Mouse (Mus musculus) left cerebral cortex, postnatal 36 days (tissue): ENCODE measurements around the gene Serpinb1b. TPM values are rescaled to one million over a fixed set of nuclear protein-coding genes. Genes with fewer than 3 reads are reported as not detected.
"Not testable (repeated sequence)": the region's sequence is repeated elsewhere in the genome, so short reads cannot be mapped to it uniquely, and the experiment has no call there.

Source experiments
- DNase-seq, 2 experiments: peaks; one replicate each; pipeline ENCODE4 v3.0.0; 2021 to 2022; ENCODE audit warnings: low spot score in 2 of 2, mixed read lengths in 1 of 2
- intact Hi-C: fragments of 180-260 bp; cut with DNase I; formaldehyde crosslinking; loops from one replicate; pipeline ENCODE4 v1.15.1; 2025
- total RNA-seq, 2 experiments: library from RNA; stranded (reverse); gene quantifications; 2 replicates each; pipeline ENCODE4 v1.2.3; 2021

The Serpinb1b gene
- total RNA-seq = 1 to 10 TPM; 1.2 TPM

DNA sequence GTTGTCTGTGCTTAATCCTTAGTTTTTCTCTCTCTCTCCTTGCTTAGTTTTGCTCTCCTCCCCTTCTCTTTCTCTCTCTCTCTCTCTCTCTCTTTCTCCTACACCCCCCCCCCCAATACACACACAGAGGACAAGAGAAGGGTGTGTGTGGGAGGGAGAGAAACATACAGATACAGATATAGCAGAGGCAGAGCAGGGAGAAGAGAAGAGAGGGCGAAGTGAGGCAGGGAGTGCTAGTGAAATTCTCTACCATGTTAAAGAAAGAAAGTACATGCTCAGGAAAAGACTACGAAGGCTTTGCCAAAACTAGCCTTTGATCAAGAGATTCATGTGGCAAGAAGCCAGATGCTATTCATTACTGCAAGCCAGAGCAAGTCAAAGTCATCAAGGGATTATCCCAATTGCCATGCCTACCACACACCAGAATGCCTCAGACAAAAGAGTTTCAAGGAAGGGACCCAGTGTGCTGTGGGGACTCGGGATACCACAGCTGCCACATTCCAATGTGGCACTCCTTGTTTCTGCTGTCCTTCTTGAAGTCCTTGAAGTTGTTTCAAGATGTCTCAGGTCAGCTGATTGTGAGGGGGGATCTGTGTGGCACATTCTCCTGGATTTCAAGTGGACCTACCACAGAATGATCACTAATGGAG is at the start of gene Serpinb1b:
Gene Serpinb1b, plus strand, starts transcription at position 520 of the 650 bp plus-strand sequence.
- intact Hi-C loops = loop anchor here (2.0 kb wide), 1 partner anchor 175 kb away; no protein-coding TSS in a partner anchor

DNA sequence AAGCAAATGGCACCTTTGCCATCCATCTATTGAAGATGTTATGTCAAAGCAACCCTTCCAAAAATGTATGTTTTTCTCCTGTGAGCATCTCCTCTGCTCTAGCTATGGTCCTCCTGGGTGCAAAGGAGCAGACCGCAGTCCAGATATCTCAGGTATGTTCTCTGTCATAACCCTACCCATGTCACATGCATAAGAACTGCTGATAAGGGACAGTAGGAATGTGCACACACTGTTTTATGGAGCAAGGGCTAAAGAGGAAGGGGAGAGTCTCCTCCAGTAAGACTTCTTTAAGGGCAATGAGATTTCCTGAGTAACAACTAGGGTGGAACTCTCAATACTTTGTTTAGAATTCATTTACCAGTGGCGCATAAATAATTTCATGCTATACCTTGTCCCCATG is 48.9 kb upstream of the Serpinb1b start:
- intact Hi-C loops, DNase-seq: not testable (repeated sequence)

More for the DNA sequence above, at the start of gene Serpinb1b:
- DNase-seq = no peak

DNA sequence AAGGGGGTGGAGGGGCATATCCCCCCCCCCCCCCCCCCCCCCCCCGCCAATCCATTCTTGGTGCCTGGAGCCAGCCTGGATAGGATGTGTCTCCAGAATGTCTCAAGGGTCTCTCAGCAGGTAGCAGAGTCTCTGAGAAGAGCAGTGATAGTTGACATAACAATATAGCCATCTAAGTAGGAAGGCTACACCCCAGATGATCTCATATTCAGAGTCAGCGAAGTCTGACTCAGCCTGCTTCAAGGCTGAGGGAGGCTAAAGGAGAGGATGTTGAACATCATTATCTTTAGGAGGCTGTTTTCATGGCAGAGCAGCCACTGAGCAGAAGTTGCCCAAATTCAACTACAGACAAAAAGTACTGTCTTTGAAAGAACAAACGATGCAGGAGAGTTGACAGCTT is 48.1 kb upstream of the Serpinb1b start:
- intact Hi-C loops = no loop called here
- no peak for DNase-seq

DNA sequence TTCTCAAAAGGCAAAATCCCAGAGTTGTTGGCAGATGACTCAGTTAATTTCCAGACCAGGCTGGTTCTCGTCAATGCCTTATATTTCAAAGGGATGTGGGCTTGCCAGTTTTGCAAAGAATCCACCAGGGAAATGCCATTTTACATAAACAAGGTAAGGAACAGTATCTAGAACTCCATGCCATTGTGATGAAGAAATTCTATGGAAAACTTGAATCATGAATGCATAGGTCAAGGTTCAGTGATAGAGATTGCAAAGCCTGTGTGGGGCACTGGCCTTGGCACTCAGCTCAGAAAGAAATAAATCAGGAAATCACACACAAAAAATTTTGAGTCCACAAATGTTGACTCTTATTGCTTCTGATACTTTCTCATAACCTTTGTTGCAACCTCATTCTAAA is 42.9 kb upstream of the Serpinb1b start:
- intact Hi-C loops = no loop called here
- DNase-seq = no peak

DNA sequence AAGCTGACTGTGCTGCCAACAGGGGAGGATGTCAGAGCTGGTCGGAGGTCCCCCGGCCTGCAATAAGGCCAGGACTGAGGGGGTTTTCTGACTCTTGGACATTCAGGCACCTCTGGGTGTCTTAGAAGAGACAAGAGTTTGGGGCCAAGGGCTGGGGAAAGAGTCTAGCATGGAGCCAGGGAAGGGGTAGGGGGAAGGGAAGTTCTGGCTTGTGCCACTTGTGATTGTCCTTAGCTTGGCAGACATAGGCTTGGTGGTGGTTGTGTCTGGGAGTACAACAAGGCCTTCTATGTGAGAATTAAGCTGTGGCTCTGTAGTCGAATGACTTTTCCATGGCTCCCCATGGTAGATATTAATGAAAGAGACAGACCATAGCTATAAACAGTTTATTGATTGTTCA is 34.8 kb upstream of the Serpinb1b start:
- DNase-seq = no peak
- intact Hi-C loops = no loop called here

DNA sequence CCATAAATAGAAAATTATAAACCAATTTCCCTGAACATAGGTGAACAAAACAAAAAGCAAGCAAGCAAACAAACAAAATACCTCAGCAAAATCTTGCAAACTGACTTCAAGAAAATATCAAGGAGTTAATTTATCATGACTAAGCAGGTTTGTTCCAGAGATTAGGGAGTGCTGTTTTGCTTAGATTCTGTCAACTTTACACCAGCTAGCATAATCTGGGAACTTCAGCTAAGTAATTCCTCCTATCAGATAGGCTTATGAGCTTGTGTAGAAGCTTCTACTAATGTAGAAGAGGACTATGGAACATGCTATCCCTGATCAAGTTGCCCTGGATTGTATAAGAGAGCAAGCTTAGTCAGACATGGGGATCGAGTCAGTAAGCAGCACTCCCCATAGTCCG is 31.1 kb upstream of the Serpinb1b start:
- intact Hi-C loops = no loop called here
- DNase-seq = no peak

DNA sequence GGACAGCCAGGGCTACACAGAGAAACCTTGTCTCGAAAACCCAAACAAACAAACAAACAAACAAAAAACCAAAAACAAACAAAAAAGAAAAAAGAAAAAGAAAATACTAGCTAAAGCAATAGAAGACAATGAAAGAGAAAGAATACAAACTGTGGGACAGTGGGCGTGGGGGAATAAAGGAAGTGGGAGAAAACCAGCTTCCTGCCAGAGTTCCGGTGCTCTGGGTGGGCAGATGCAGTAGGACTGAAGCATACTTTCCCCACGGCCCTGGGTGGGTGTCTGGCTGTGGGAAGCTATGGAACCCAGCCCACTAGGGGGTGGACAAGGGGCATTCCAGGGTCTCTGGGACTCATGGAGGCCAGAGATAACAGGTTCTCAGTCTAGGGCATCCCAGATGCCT is 30.2 kb upstream of the Serpinb1b start:
- intact Hi-C loops = no loop called here
- no peak for DNase-seq

DNA sequence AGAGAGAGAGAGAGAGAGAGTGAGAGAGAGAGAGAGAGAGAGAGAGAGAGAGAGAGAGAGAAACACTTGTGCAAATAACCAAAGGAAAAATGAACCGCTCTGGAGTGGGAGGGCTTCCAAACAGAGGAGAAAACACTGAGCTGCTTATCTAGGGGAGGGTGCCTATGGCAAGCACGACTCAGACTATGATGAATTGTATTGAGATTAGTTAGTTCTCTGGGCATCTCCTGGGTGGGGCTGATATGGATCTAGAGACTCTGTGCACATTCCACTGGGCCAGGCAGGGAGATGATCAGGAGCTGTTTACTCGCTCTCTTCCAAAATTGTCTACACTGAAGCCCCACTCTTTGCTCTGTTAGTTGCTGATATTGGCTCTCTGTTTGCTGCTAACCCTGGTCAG is 26.7 kb upstream of the Serpinb1b start:
- intact Hi-C loops = no loop called here
- DNase-seq = no peak

DNA sequence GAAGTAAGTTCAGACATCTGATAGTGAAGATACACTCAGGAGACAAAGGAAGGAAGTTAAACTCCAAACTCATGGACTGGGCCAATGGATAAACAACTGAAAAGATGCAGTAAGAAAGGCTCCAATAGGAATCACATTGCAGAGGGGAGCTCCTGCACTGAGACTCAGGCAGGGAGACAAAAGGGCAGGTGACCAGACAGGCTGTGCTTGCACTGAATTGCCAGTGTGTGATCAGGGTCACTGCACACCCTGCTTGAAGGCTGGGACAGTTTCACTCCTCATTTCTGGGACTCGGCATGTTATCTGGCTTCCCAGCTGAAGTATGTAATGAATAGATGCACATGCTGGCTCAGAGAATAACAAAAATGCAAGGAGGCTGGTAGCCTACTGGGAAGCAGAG is 15.3 kb upstream of the Serpinb1b start:
- intact Hi-C loops = no loop called here

DNA sequence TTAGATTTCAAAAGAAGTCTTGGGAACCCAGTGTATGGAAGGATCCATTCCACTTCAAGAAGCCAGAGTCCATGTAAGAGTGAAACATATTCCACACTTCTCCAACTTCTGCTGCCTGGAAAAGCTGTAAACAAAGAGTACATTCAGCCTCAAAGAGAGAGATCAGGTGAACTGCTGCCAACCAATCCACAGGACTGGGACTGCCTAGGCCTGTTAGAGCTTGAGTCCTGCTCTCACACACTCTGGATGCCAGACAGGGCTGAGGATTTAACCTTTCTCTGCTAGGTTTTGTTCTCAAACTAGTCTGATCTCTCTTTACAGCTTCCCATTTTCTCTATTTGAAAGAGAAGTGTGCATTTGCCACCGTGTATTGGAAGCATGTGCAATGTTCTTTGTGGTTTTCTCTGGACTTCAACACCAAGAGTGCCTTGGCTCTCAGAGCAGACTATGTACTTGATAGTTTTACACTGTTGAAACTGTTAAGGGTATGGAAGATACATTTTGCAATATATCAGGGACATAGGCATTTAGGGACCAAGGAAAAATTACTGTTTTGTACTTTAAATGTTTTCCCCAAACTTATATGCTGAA is 10.9 kb upstream of the Serpinb1b start:
- intact Hi-C loops = no loop called here
- DNase-seq = no peak

More for the DNA sequence above, 15.3 kb upstream of the Serpinb1b start:
- no peak for DNase-seq

DNA sequence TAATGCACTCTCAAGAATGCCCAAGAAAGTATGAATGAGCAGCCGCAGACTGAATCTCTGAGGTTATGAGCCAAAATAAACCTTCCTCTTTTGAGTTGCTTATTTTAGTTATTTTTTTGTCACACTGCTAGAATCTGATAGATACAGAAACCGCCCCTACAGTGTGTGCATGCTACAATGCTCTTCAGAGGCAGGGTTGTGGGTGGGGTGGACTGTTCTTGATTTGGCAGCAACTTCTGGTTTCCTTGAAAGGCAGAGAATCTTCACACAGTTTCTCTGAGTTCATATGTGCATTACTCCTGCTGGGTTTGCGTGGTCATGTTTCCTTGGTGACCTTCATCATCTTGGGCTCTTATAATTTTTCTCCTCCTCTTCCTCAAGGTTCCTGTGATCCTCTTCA is 10.2 kb upstream of the Serpinb1b start:
- DNase-seq = peak; percentile 31 to 53
- intact Hi-C loops = no loop called here

DNA sequence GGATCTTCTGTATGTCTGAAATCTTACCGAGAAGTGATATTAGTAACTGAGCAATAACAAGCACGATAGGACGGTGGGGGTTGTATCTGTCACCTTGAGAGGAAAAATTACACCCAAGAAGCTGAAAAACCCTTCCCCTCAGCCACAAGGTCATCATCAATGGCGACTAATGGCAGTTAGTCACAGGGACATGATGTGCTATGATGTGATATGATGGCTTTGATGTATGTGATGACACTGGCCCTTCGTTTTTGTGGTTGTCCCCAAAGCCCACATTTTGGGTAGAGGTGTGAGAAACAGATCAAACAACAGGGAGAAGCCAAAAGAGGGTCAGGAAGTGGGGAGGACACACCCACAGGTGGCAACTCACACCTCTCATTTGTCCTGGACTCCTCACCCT is 6.6 kb upstream of the Serpinb1b start:
- intact Hi-C loops = loop anchor here (5.0 kb wide), 1 partner anchor 69 kb away; the partner anchor contains the start of gene Serpinb9

DNA sequence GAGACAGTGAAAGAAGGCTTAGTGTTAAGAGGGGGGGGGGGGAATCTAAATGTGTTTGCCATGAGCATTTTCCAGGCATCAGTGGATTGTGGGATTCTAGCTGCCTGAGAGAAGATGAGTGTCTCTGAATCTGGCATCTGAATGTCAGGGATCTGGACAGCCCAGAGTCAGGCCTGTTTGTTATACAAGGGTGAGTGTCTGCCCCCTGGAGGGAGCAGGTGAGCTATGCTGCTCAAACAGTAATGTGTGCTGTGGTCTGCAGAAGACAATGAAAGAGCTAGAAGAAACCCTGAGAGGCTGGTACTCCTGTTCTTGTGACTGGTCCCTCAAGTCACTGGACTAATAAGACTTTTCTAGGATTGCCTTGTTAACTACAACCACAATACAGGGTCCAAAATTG is 4.3 kb upstream of the Serpinb1b start:
- DNase-seq = no peak
- intact Hi-C loops = loop anchor here (5.0 kb wide), 1 partner anchor 72 kb away; the partner anchor contains the start of gene Serpinb9

More for the DNA sequence above, 6.6 kb upstream of the Serpinb1b start:
- no peak for DNase-seq

DNA sequence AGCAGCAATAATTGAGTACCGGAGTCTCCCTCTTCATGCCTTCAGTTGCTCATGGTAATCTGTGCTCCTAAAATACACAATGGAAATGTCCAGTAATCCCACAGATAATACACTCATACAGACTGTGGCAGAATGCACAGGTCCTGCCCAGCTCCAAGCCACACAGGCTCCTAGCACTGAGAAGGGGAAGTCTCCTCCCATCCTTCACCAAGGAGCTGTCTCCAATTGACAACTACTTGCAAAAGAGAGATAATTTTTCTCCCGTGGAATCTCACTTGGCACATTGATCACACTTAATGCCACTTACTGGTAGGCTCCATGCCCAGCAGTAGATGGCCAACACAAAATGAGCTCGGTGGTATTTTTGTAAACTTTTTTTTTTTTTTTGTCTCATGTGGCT is 2.1 kb upstream of the Serpinb1b start:
- intact Hi-C loops = no loop called here
- DNase-seq = no peak

DNA sequence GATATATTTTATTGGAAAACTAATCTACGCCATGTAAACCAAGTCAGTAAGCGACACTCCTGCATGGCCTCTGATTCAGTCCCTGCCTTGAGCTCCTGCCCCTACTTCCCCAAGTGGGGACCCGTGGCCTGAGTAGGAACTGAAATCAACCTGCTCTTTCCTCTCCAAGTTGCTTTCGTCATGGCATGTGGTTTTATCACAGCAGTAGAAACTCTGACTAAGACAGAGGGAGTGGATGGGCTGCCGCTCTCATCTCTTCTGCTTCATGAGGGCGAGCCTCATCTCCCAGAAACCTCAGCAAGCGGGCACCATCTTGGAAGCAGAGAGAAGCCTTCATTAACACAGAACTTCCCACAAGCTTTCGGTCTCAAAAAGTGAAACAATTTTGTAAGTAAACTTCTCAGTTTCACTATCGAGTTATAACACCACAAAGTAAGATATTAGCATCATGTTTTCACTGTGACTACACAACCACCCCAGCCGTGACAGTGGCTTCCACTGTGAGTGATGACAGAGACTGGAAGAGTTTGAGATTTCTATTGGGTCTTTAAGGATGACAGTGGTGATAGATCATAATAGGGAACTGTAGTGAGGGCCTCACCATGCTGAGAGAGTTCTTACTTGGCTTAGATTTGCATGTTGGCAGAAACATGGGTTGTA is 1.2 kb upstream of the Serpinb1b start:
- intact Hi-C loops = no loop called here
- DNase-seq = no peak

DNA sequence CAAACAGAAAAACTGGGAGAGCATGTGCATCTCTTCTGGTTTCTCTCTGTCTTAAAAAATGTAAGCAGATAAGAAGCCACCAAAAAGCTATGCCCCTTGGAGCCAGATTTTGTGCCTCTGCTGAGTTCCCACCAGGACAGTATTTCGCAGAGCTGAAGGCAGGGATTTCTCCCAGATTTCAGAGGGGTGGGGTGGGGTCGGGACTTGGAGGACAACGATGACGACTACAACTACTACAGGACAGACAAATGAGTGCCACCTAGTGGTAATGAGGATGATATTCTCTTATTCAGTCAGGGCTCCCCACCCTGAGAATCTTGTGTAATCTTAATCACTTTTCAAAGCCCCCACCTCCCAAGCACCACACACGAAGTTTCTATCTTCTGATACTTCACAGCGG is 1.0 kb downstream of the Serpinb1b start:
- DNase-seq = no peak
- intact Hi-C loops = loop anchor here (2.0 kb wide), 1 partner anchor 177 kb away; no protein-coding TSS in a partner anchor

DNA sequence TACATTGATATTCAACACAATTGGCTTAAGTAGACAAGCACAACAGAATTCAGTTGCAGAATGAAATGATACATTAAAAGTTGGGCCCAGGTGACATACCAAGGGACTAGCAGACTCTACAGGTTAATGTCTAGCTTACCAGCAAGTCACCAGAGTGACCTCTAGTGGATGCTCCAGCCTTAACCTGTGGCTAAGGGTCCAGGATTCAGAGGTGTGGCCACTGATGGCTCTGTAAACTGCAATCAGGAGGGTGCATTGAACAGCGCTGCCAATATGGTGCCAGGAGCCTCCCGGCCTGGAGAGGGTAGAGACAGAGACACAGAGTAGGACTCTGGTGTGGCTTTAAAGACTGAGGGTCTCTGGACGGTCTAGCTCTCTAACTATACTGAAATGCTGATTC is 2.0 kb downstream of the Serpinb1b start:
- intact Hi-C loops = no loop called here
- DNase-seq = no peak

DNA sequence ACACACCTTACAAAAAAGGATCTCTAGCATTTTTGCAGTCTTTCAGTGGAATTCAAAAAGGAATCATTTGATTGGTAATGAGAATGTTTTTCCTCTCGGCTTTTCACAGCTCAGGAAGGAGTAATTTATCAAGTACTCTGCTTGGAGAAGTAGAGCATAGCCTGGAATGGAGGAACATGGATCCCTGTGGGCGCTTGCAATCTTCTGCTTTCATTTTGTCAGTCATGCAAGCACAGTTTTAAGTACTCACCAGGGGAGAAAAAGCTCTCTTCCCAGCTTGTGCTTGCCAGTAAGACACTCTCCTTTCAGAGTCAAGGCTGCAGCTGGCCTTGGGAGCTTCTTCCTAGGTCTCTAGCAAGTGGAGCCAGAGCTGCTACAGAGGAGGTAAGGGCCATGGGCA is 5.5 kb downstream of the Serpinb1b start:
- intact Hi-C loops = no loop called here
- DNase-seq = no peak

DNA sequence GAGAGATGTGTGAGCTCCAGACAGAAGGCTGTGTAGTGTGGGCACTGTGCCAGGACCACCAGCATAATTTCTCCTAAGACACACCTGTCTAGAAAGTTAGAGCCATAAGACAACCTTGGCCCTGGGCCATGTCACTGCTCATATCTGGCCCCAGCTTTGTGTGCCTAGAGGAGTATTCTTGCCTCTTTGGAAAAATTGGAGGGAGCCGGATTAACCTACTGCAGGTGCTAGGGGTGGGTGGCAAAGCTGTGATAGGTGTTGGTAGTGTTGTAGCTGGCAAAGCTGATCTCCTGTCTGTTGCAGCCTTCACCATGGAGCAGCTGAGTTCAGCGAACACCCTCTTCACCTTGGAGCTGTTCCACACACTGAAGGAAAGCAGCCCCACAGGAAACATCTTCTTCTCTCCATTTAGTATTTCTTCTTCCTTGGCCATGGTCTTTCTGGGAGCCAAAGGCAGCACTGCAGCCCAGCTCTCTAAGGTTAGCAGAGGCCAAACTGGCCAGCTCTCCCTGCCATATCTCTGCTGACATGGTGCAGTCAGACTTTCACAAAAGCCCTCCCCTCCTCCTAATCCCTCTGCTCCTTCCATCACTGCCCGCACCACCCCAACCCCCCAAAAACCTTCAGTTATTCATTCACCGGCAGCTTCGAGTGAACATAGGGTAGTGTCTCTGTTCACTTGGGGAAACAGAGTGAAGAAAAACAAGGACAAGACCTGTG is 6.8 kb downstream of the Serpinb1b start:
- intact Hi-C loops = no loop called here
- no peak for DNase-seq

DNA sequence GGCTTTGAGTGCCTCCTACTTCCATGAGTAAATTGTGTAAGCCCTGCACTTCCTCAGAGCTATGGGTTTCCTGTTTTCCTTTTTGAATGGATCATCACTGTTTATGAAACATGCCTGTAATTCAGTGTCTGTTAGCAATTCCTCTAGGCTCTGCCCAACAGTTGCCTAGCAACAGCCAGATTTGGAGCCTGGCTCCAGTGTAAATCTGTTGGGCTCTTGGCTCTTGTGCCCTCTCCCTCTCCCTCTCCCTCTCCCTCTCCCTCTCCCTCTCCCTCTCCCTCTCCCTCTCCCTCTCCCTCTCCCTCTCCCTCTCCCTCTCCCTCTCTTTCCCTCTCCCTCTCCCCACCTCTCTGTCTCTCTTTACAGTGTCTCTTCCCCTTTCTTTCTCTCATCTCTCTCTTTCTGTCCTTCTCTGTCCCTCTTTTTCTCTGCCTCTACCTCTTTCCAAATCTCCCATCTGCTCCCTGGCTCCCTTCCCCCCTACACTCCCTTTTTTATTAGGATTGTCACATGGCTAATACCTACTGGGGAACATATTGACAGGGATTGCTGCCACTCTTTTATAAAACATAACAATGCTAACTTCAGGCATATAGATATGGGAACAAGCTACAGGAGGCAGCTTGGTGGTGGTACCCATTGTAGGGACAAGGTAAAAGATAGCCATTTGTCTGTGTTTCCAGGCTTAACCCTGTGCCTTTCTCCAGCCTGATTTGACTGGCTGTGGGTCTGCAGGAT is 7.5 kb downstream of the Serpinb1b start:
- DNase-seq = peak; percentile 36
- intact Hi-C loops = no loop called here
